Mouse (Mus musculus) CD8-positive naive resting alpha-beta T cell, adult 2 months (primary cell): Measurements from ENCODE around the gene Hist1h2ae.
A peak's percentile ranks its signal among the peaks of the same experiment; 100 is the strongest.
"Not testable (repeated sequence)": the region's sequence is repeated elsewhere in the genome, so short reads cannot be mapped to it uniquely, and the experiment has no call there.

ENCODE experiments used
- DNase-seq, 2 experiments: peaks; one replicate each; pipeline ENCODE4 v3.0.0; 2022; ENCODE audit warnings: low read depth in 2 of 2, low spot score in 2 of 2

Gene Hist1h2ae

GRCm38 (mm10) chr13:23562699-23563462 is 8.1 kb downstream of the Hist1h2ae start:
- peak in 1 of 2 experiments; percentile 28 for DNase-seq

- peak; percentile 89 to 90 for DNase-seq
Measured at GRCm38 (mm10) chr13:23561883-23562659, 8.9 kb downstream of the Hist1h2ae start, which contains the start of gene Hist1h3e. TSS of gene Hist1h3e (minus strand) at chr13:23562369.

- not testable (repeated sequence) for DNase-seq
Measured at GRCm38 (mm10) chr13:23561531-23561882, 9.5 kb downstream of the Hist1h2ae start.

GRCm38 (mm10) chr13:23560699-23561098 is 10.3 kb downstream of the Hist1h2ae start:
- not testable (repeated sequence) for DNase-seq

- DNase-seq, result no peak
Measured at GRCm38 (mm10) chr13:23556906-23557305, 14.1 kb downstream of the Hist1h2ae start.

- DNase-seq, result peak; percentile 28 to 57
Measured at GRCm38 (mm10) chr13:23555839-23556416, 15.1 kb downstream of the Hist1h2ae start.

GRCm38 (mm10) chr13:23554925-23555838 is 15.8 kb downstream of the Hist1h2ae start:
- DNase-seq, result peak; percentile 30 to 57

- no peak for DNase-seq
Measured at GRCm38 (mm10) chr13:23554393-23554792, 16.6 kb downstream of the Hist1h2ae start.

- DNase-seq, result no peak
Measured at GRCm38 (mm10) chr13:23552962-23553361, 18.1 kb downstream of the Hist1h2ae start, which contains the start of gene Hist1h1d. TSS of gene Hist1h1d (plus strand) at chr13:23553262.

GRCm38 (mm10) chr13:23551931-23552914 is 18.8 kb downstream of the Hist1h2ae start:
- no peak for DNase-seq

- peak; percentile 61 to 81 for DNase-seq
Measured at GRCm38 (mm10) chr13:23551146-23551834, 19.7 kb downstream of the Hist1h2ae start, which contains the start of gene Hist1h4f. TSS of gene Hist1h4f (minus strand) at chr13:23551648.

- no peak for DNase-seq
Measured at GRCm38 (mm10) chr13:23550761-23551145, 20.3 kb downstream of the Hist1h2ae start.

- DNase-seq, result no peak
Measured at GRCm38 (mm10) chr13:23546694-23547093, 24.3 kb downstream of the Hist1h2ae start.

GRCm38 (mm10) chr13:23544787-23545120 is 26.3 kb downstream of the Hist1h2ae start:
- peak in 1 of 2 experiments; percentile 53 for DNase-seq

GRCm38 (mm10) chr13:23543965-23544786 is 26.8 kb downstream of the Hist1h2ae start, which contains the start of gene Hist1h3f:
TSS of gene Hist1h3f (plus strand) at chr13:23544052.
- peak; percentile 75 to 82 for DNase-seq

GRCm38 (mm10) chr13:23542999-23543607 is 27.9 kb downstream of the Hist1h2ae start, which contains the start of gene Hist1h2bh:
TSS of gene Hist1h2bh (minus strand) at chr13:23543392.
- peak; percentile 61 to 66 for DNase-seq

- DNase-seq, result not testable (repeated sequence)
Measured at GRCm38 (mm10) chr13:23542225-23542980, 28.6 kb downstream of the Hist1h2ae start.
